Mouse (Mus musculus): ENCODE measurements around the gene Trim56.
"Not testable (repeated sequence)": the region's sequence is repeated elsewhere in the genome, so short reads cannot be mapped to it uniquely, and the experiment has no call there.

Trim56 gene

DNA sequence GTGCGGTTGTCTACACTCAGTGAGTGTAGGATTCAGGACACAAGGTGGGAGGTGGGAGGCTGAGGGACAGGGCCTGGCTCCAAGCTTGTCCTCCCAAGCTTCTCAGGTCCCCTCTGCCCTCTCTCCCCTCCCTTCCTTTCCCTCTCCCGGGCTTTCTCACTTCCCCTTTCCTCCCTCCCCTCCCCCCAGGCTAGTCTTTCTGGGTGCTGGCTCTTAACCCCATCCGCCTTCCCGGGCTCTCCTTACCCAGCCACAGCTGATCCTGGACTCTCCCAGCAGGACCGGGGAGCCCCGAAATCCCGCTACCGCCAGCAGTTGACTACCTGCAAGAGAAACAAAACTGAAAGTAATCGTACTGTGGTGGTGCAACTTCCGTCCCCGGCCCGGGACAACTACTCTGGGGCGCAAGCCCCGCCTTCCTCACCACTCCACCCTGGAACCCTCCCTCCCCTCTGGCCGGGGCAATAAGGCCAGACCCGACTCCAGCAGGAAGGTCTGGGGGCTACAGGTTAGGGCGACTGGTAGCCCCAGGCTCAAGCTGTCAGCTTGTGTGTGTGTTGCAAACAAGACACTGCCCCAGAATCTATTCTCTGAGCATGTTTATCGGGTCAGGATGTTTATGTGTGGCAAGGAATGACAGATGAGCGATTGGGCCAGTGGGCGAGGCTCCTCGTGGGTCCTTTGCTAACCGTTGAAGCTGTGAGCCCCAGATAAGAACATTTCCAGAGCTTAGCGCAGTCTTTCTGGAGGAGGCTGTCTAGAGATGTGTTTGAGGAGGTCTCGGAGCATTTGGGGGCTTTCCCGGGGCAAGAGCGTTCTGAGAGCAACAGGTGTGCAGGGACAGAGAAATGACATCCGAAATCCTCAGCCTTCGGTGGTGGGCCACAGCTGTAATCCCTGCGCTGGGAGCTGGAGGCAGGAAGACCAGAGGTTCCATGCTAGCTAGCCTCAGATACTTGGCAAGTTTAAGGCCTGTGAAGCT lies at the start of gene Trim56:
Gene Trim56, minus strand, starts transcription at position 344 of the 982 bp plus-strand sequence.
- 0 out of 2 replicates have a peak, but pooled peaks have one; percentile 48 for TF ChIP-seq GATA4 (IDR thresholded peaks at IDR 0.05; ENCODE audit: insufficient replicate concordance, low read length)

DNA sequence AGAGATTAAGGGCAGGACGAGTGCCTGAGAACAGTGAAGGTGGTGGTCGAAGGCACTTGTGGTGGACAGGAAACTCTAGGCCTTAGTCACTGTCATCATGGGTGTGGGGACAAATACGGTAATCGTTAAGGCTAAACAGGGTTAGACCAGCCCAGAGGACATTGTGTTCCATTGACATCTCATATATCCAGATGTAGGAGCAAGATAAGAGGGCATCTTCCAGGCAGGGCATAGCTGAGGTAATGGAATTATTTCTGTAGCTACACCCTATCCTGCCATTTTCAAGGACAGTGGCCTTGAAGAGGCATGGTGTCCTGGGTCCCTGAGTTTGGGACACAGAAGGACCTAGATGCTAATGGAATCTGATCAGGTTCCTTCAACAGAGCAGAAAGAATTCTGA lies 45.8 kb upstream of the Trim56 start:
- TF ChIP-seq GATA4 (IDR thresholded peaks at IDR 0.05; ENCODE audit: insufficient replicate concordance, low read length) = no peak

DNA sequence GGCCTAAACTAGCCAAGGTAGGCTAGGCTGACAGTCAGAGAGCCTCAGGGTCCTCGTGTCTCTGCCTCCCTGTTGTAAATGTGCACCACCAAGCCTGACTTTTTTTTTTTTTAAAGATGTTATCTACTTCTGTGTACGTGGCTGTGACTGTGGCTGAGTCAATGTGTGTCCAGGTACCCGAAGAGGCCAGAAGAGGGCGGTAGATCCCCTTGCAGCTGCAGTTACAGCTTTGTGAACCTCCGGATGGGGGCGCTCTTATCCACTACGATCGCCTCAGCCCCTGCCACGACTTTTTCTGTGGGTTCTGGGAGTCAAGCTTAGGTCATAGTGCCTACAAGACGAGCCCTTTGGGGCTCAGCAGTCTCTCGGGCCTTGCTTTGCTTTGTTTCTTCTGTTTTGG lies 43.5 kb upstream of the Trim56 start:
- TF ChIP-seq GATA4 (IDR thresholded peaks at IDR 0.05; ENCODE audit: insufficient replicate concordance, low read length) = no peak

DNA sequence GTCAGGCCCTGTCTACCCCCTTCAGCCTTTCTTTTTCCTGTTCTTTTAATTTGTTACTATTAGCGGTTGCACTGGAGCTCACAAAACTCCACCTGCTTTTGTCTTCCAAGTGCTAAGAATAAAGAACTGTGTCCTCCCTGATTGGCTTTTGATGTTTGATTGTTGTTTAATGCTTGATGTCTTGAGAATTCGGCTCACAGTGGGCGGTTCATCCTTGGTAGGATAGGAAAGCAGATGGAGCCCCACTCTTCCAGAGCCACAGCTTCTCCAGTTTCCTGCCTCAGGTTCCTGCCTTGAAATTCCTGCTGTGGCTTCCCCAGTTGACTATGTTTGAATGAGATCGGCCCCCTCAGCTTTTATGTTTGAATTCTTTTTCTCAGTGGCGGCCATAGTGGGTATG lies 37.3 kb upstream of the Trim56 start:
- TF ChIP-seq GATA4 (IDR thresholded peaks at IDR 0.05; ENCODE audit: insufficient replicate concordance, low read length) = no peak

DNA sequence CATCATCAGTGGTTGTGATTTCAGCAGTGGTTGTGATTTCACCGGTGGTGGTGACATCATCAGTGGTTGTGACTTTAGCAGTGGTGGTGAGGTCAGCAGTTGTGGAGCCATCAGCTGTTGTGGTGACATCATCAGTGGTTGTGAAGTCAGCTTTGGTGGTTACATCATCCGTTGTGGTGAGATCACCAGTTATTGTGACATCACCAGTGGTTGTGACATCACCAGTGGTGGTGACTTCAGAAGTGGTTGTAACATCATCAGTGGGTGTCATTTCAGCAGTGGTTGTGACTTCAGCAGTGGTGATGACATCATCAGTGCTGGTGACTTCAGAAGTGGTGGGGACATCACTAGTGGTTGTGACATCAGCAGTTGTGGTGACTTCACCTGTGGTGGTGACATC lies 36.6 kb upstream of the Trim56 start:
- no peak for TF ChIP-seq GATA4 (IDR thresholded peaks at IDR 0.05; ENCODE audit: insufficient replicate concordance, low read length)

DNA sequence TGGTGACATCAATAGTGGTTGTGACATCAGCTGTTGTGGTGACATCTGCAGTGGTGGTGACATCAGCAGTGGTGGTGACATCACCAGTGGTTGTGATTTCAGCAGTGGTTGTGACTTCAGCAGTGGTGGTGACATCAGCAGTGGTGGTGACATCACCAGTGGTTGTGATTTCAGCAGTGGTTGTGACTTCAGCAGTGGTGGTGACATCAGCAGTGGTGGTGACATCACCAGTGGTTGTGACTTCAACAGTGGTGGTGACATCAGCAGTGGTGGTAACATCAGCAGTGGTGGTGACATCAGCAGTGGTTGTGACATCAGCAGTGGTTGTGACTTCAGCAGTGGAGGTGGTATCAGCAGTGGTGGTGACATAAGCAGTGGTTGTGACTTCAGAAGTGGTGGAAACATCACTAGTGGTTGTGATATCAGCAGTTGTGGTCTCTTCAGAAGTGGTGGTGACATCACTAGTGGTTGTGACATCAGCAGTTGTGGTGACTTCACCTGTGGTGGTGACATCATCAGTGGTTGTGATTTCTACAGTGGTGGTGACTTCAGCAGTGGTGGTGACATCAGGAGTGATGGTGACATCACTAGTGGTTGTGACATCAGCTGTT lies 33.4 kb upstream of the Trim56 start, which contains the start of gene Muc3:
Gene Muc3, minus strand, starts transcription at position 51 of the 611 bp plus-strand sequence.
- TF ChIP-seq GATA4 (IDR thresholded peaks at IDR 0.05; ENCODE audit: insufficient replicate concordance, low read length) = not testable (repeated sequence)

DNA sequence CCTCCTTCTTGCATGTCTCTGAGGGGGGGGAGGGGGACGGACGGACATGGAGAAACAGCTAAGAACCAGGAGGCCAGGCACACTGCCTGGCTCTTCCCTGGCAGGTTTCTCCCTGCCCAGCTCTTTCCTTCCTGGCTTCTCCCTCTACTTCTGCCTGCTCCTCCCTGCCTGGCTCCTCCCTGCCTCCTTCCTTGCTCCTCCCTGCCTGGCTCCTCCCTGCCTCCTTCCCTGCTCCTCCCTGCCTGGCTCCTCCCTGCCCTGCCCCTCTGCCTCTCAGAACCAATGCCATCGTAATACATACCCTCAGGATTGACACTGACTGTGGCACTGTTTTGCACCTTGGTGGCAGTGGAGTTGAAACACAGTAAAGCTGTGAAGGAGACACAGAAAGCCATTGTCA lies 24.8 kb upstream of the Trim56 start:
- TF ChIP-seq GATA4 (IDR thresholded peaks at IDR 0.05; ENCODE audit: insufficient replicate concordance, low read length) = no peak

DNA sequence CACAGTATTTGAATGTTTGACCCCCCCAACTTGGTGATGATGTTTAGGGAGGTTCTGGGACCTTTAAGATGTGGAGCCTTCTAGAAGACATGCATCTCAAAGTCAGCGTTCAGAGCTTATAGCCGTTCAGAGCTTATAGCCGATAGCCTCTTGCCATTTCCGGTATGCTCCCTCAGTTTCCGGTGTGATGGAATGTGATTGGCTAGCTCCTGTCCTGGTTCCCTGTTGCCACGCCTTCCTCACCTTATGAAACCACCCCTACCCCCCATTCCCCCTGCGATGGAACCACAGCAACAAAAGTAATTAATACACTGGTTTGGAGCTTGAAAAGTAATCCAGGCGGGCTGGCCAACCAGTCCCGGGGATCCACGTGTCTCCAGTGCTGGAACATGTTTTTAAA lies 23.0 kb upstream of the Trim56 start:
- no peak for TF ChIP-seq GATA4 (IDR thresholded peaks at IDR 0.05; ENCODE audit: insufficient replicate concordance, low read length)

DNA sequence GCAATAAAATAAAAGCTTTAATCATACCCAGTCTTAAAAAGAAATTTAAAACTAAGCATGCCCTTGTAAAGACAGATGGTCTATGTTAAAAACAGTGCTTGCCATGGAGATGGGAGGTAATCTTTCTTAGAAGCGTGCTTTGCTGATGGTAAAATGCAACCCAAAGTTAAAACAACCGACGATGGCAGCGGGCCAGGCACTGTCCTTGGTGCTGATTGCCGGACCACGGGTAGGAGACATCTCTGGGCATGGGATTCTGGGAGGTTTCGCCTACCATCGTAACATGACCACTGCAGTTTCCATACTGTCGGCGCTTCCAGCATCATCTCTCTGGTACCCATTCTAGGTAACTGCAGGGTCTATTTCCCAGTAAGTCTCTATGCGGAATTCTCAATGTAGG lies 18.9 kb upstream of the Trim56 start:
- TF ChIP-seq GATA4 (IDR thresholded peaks at IDR 0.05; ENCODE audit: insufficient replicate concordance, low read length) = no peak

DNA sequence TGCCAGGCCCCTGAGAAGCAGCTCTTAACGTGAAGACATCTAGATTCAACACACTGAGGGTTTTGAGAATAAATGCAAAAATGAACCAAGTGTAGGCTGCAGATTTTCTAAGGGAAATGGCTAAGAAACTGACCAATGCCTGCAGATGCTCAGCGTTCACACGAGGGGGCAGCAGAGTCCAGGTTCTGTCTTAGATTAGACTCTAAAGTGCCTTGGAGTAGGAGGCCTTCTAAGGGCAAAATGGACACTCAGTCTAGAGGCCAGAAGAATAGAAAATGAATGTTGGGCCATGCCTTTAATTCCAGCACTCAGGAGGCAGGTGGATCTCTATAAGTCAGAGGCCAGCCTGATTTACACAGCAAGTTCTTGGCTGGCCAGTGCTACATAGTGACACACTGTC lies 15.5 kb upstream of the Trim56 start:
- no peak for TF ChIP-seq GATA4 (IDR thresholded peaks at IDR 0.05; ENCODE audit: insufficient replicate concordance, low read length)

DNA sequence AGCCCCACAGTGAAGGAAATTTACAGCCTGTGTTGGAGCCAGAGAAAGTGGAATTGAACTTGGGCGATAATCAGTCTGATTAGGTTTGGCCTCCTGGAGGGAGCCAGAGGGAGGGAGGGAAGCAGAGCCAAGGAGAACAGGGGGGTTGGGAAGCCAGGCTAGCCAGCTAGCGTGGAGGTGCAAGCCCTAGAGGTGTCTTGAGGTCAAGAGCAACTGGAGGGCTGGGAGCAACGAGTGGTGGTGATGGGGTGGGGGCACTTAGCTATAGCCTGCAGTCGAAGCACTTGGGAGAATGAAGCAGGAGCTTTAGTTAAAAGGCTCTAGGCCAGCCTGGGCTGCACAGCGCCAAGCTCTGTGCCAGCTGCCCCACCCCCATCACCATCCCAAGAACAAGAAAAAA lies 13.3 kb upstream of the Trim56 start:
- TF ChIP-seq GATA4 (IDR thresholded peaks at IDR 0.05; ENCODE audit: insufficient replicate concordance, low read length) = no peak

DNA sequence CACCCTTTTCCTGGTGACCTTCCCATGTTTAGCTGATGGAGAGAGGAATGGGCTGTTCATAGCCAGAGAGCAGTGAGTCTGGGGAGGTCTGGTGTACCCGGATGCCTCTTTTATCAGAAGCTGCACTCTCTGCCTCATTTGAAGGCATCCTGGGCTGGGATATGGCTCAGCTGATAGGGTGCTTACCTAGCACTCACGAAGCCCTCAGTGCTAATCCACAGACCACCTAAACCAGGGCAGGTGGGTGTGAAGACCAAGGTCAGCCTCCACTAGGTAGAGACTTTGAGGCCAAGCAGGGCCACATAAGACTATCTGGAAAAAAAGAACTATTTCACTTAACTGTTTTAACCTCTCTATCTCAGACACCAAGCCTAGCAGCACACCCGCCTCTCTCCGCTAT lies 7.5 kb upstream of the Trim56 start:
- TF ChIP-seq GATA4 (IDR thresholded peaks at IDR 0.05; ENCODE audit: insufficient replicate concordance, low read length) = no peak

DNA sequence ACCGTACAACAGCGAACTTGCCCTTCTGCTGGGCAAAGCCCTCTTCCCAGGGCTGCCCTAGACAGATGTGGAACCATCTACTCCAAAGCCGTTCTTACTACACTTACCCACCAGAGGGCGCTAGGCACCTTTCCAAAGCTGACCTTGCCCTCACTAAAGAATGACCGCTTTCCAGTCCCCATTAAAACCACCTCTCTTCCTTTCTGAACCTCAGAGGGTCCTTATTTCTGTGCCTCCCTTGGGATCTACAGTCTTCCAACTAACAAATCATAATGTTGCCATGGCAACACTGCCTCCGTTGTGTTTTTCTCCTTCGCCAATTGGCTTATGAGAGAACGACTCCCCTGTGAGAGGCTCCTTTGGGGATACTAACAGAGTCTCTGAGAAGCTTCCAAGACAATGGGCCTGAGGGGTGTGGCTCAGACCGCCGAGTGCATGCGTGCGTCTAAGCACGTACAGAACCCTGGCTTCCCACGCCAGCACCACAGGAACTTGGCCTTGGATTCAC lies 6.7 kb upstream of the Trim56 start:
- TF ChIP-seq GATA4 (IDR thresholded peaks at IDR 0.05; ENCODE audit: insufficient replicate concordance, low read length) = no peak

DNA sequence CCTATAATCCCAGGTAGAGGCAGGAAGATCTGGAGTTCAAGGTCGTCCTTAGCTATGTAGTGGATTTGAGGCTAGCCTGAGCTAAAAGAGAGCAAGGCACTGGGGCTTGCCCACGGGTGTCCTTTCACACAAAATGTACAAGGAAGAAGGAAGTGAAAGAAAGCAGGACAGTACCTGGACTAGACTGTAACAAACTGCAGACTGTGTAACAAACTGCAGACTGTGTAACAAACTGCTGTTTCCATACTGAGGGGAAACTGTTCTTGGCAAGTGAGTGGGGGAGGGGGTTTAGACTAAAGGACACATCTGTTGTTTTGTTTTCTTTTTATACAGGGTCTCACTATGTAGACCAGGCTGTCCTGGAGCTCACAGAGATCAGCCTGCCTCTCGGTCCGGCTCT lies 5.3 kb upstream of the Trim56 start:
- TF ChIP-seq GATA4 (IDR thresholded peaks at IDR 0.05; ENCODE audit: insufficient replicate concordance, low read length) = no peak

DNA sequence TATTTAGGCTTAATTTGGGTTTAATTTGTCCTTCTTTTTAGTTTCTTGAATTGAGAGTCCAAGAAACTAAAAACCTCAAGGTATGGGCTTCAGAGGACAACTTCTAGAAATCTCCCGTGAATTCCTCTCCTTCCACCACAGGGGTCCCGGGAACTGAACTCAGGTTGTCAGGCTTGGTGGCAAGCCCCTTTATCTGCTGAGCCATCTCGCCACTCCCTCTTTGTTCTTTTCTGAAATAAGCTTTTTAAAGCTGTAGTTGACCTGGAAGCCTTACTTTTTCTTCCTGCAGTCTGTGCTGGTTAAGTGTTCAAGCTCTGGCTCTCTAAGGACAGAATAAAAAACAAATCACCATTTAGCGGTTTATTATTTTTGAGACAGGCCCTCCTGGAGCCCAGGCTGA lies 2.9 kb upstream of the Trim56 start:
- TF ChIP-seq GATA4 (IDR thresholded peaks at IDR 0.05; ENCODE audit: insufficient replicate concordance, low read length) = no peak

DNA sequence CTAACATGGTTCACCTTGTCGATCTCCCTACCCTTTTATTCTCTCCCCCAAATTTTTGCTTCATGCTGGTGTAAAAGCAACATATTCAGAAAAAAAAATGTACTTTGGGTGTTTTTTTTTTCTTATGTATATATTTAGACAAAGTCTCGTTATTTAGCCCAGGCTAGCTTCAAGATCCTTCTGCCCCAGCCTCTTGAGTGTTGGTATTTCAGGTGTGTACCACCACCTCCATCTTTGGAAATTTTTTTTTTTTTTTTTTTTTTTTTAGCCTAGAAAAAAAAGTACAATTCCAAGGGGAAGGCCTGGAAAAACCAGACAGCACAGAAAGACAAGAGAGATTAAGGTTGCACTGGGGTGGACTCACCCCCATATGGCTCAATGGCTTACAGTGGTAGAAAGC lies 978 bp upstream of the Trim56 start:
- TF ChIP-seq GATA4 (IDR thresholded peaks at IDR 0.05; ENCODE audit: insufficient replicate concordance, low read length) = no peak
